Mouse (Mus musculus) MEL (cell line): ENCODE measurements at regions not wholly inside any gene's neighbourhood (a gene's known extent, or its start where the extent isn't known, plus 50 kb on each side); places are given as distances from the start of the nearest gene placed in this dataset.

Experiments
- CTCF ChIP-seq, 3 experiments: IDR thresholded peaks in 2 of 3; conservative IDR thresholded peaks in 1 of 3; 2 replicates each; pipeline ENCODE4 v1.5.1; 2011 to 2012; ENCODE audit warnings: low read length in 3 of 3, low read depth in 2 of 3, mild to moderate bottlenecking in 2 of 3, improper control_type of control experiment in 1 of 3, inconsistent platforms in 1 of 3, mixed read lengths in 1 of 3, moderate library complexity in 1 of 3; ENCODE audit not compliant: control insufficient read depth in 1 of 3, insufficient read depth in 1 of 3, poor library complexity in 1 of 3, severe bottlenecking in 1 of 3
- ETS1 ChIP-seq: IDR thresholded peaks from 2 replicates; pipeline ENCODE4 v1.6.1; 2012; ENCODE audit warnings: low read depth, mild to moderate bottlenecking, inconsistent platforms, low read length, improper control_type of control experiment, moderate library complexity
- POLR2A ChIP-seq, 2 experiments: IDR thresholded peaks; 2 replicates each; pipeline ENCODE4 v1.6.1; 2011 to 2012; ENCODE audit warnings: low read length in 2 of 2, mild to moderate bottlenecking in 2 of 2, control low read depth in 1 of 2, improper control_type of control experiment in 1 of 2, low read depth in 1 of 2, moderate library complexity in 1 of 2; ENCODE audit not compliant: control insufficient read depth in 1 of 2, insufficient read depth in 1 of 2, poor library complexity in 1 of 2
- TAL1 ChIP-seq: IDR thresholded peaks from 2 replicates; pipeline ENCODE4 v1.6.1; 2012; ENCODE audit warnings: mild to moderate bottlenecking, inconsistent platforms, low read length, moderate library complexity, mixed read lengths

DNA sequence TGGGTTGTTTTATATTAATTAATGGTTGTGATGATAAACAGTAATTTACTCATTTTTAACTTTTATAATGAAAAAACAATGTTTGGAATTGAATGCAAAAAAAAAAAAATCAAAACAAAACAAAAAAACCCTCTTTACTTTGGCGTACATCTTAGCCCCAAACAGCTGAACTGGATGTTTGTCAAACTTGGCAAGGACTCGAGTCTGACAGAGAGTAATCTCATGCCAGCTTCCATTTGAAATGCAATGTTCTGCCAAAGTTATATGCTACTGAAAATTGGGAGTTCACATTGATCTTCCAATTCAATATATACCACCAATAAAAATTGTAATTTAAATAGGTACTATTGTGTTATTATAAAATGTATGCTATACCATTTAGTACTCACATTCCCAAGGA is 150.9 kb upstream of the Rgs18 start:
- no peak for TF ChIP-seq ETS1
- TF ChIP-seq POLR2A (IDR thresholded peaks at IDR 0.05; ENCODE audit: control insufficient read depth in 1 of 2, insufficient read depth in 1 of 2, low read depth in 1 of 2, low read length in 2 of 2, poor library complexity in 1 of 2): no peak
- TF ChIP-seq CTCF (IDR thresholded peaks at IDR 0.05 in 2 of 3, conservative IDR thresholded peaks at IDR 0.05 in 1 of 3; ENCODE audit: control insufficient read depth in 1 of 3, insufficient read depth in 1 of 3, low read depth in 2 of 3, low read length in 3 of 3, poor library complexity in 1 of 3, severe bottlenecking in 1 of 3): no peak
- TF ChIP-seq TAL1: no peak
